Mouse (Mus musculus) heart, embryonic 15.5 days (tissue): ENCODE measurements around the gene Ptgfrn. TPM values are rescaled to one million over a fixed set of nuclear protein-coding genes. Genes with fewer than 3 reads are reported as not detected.

Source experiments
- ATAC-seq: fragments of 200-750 bp; cut with Nextera tagmentation; replicated peaks from 2 replicates; pipeline ENCODE4 v1.8.0; 2017; ENCODE audit warnings: low read depth, moderate TSS enrichment; ENCODE audit not compliant: insufficient number of reproducible peaks, insufficient read depth, low FRiP score
- H3K27ac ChIP-seq: fragments of 300-500 bp; sonication (generic); 2 replicates; pipeline ENCODE4 v1.5.1; 2015; ENCODE audit warnings: mild to moderate bottlenecking, inconsistent platforms
- H3K27me3 ChIP-seq: fragments of 300-500 bp; sonication (generic); 2 replicates; pipeline ENCODE4 v1.6.1; 2015; ENCODE audit warnings: inconsistent platforms
- H3K36me3 ChIP-seq: fragments of 300-500 bp; sonication (generic); 2 replicates; pipeline ENCODE4 v1.6.1; 2015; ENCODE audit warnings: mild to moderate bottlenecking, inconsistent platforms
- H3K4me1 ChIP-seq: fragments of 300-500 bp; sonication (generic); replicated peaks from 2 replicates; pipeline ENCODE4 v1.6.1; 2015; ENCODE audit warnings: inconsistent platforms
- H3K4me2 ChIP-seq: fragments of 300-500 bp; sonication (generic); 2 replicates; pipeline ENCODE4 v1.6.1; 2015; ENCODE audit warnings: inconsistent platforms, mild to moderate bottlenecking, moderate library complexity
- H3K4me3 ChIP-seq: fragments of 300-500 bp; sonication (generic); 2 replicates; pipeline ENCODE4 v1.5.1; 2015; ENCODE audit warnings: mild to moderate bottlenecking, inconsistent platforms
- H3K9ac ChIP-seq: fragments of 300-500 bp; sonication (generic); 2 replicates; pipeline ENCODE4 v1.6.1; 2015; ENCODE audit warnings: mild to moderate bottlenecking, inconsistent platforms
- H3K9me3 ChIP-seq: fragments of 300-500 bp; sonication (generic); replicated peaks from 2 replicates; pipeline ENCODE4 v1.6.1; 2016; ENCODE audit warnings: inconsistent platforms
- WGBS: fragments of 180-500 bp; shearing (Covaris S2); methylation state at CpG from one replicate; pipeline ENCODE4 v1.1.7; 2015; ENCODE audit warnings: mixed read lengths; 5-methylcytosine and 5-hydroxymethylcytosine counted together
- polyA plus RNA-seq: library from polyadenylated mRNA; unstranded; fragments of >200 nt; fragmentation: Nextera tagmentation; extraction: Ambion mirVana; gene quantifications from 2 replicates; pipeline ENCODE4 v1.2.1, GENCODE M21; 2015

Ptgfrn gene
- polyA plus RNA-seq, 1 experiment from 2014 or later = 5.7 TPM

- Histone ChIP-seq H3K4me2 (0 out of 2 replicates have a peak overlapping the region, but pooled peaks have one; percentile 1), H3K9me3 (no peaks in the 10 kb centered on the region), H3K4me1 (peaks cover 36% of the 10 kb centered on the region), H3K4me3 (no peak overlapping the region), H3K36me3 (no peaks in the 10 kb centered on the region), H3K27me3 (no peaks in the 10 kb centered on the region), H3K9ac (no peak overlapping the region), H3K27ac (peak overlapping the region; percentile 19)
- WGBS = 55% methylated on average over 10 of the region's 10 CpGs
- 0 out of 2 replicates have a peak, but pooled peaks have one; percentile 36 for ATAC-seq
These were observed 112.1 kb downstream of the Ptgfrn start for GRCm38 (mm10) chr3:100997785-100998570.

- H3K4me3 ChIP-seq = no peak overlapping the region
- no peaks in the 10 kb centered on the region for H3K9me3 ChIP-seq
- no peaks in the 10 kb centered on the region for H3K27me3 ChIP-seq
- WGBS = 79% methylated on average over 4 of the region's 4 CpGs
- peaks cover 36% of the 10 kb centered on the region for H3K4me1 ChIP-seq
- H3K4me2 ChIP-seq = no peak overlapping the region
- H3K36me3 ChIP-seq = no peaks in the 10 kb centered on the region
- ATAC-seq = no peak
- H3K9ac ChIP-seq = no peak overlapping the region
- no peak overlapping the region for H3K27ac ChIP-seq
These were observed 115.8 kb downstream of the Ptgfrn start for GRCm38 (mm10) chr3:100994252-100994651.

GRCm38 (mm10) chr3:100993718-100994117 is 116.4 kb downstream of the Ptgfrn start:
- no peak for ATAC-seq
- Histone ChIP-seq H3K27me3 (no peaks in the 10 kb centered on the region), H3K27ac (peak overlapping the region; percentile 45), H3K36me3 (no peaks in the 10 kb centered on the region), H3K4me2 (peak overlapping the region; percentile 5; the same call in 1 of the 2 replicates), H3K9ac (no peak overlapping the region), H3K9me3 (no peaks in the 10 kb centered on the region), H3K4me3 (no peak overlapping the region), H3K4me1 (peaks cover 31% of the 10 kb centered on the region)
- WGBS = 32% methylated on average over 15 of the region's 15 CpGs

- ATAC-seq = no peak
- H3K4me2 ChIP-seq = no peak overlapping the region
These were observed 116.9 kb downstream of the Ptgfrn start for GRCm38 (mm10) chr3:100993158-100993557.

More at GRCm38 (mm10) chr3:100993158-100993557, 116.9 kb downstream of the Ptgfrn start:
- no peak overlapping the region for H3K4me3 ChIP-seq
- H3K36me3 ChIP-seq = no peaks in the 10 kb centered on the region
- 47% methylated on average over 7 of the region's 7 CpGs for WGBS
- H3K9ac ChIP-seq = no peak overlapping the region
- H3K9me3 ChIP-seq = no peaks in the 10 kb centered on the region
- peak overlapping the region; percentile 45 for H3K27ac ChIP-seq
- H3K27me3 ChIP-seq = no peaks in the 10 kb centered on the region
- H3K4me1 ChIP-seq = peaks cover 26% of the 10 kb centered on the region

Other genes starting within 250 kb of the Ptgfrn start
- gene Trim45, start 188.1 kb downstream of the Ptgfrn start, polyA plus RNA-seq = 3.4 and 4.6 TPM in 2 replicates
- gene Ttf2, start 140.6 kb downstream of the Ptgfrn start, polyA plus RNA-seq = 8.2 and 10.8 TPM in 2 replicates
- gene Cd101, start 80.7 kb downstream of the Ptgfrn start, polyA plus RNA-seq = 0.27 and 0.33 TPM in 2 replicates
- 0.31 and 1.5 TPM in 2 replicates for gene Cd2, start 177.7 kb upstream of the Ptgfrn start, polyA plus RNA-seq